Mouse (Mus musculus): ENCODE data around the gene Lrrc36. TPM values are rescaled to one million over a fixed set of nuclear protein-coding genes. Genes with fewer than 3 reads are reported as not detected.

The Lrrc36 gene
- 2.8 and 3.0 TPM in 2 replicates for polyA plus RNA-seq (2014; fragmentation: Nextera tagmentation; extraction: Ambion mirVana)

GRCm38 (mm10) chr8:105413391-105413790 is at the start of gene Lrrc36, which contains the start of gene Kctd19:
Lrrc36 (plus strand) TSS chr8:105413571.
Kctd19 (minus strand) TSS chr8:105413502.
- ATAC-seq (ENCODE audit: low FRiP score) = peak; percentile 77
- Histone ChIP-seq H3K9me3 (ENCODE audit: control insufficient read depth, low read length) (no peaks in the 10 kb centered on the region), H3K4me3 (ENCODE audit: low read depth, low read length) (peak within 1 kb of the TSS; percentile 25), H3K4me2 (replicated peaks; ENCODE audit: low read depth, low read length) (peak within 1 kb of the TSS; percentile 37), H3K4me1 (replicated peaks; ENCODE audit: control insufficient read depth, insufficient read depth, low read length) (no peaks in the 10 kb centered on the region), H3K27ac (ENCODE audit: low read depth, low read length) (no peak within 1 kb of the TSS), H3K27me3 (ENCODE audit: control insufficient read depth, insufficient read depth, low read length) (no peaks in the 10 kb centered on the region), H3K9ac (ENCODE audit: low read depth, low read length) (no peak within 1 kb of the TSS), H3K36me3 (ENCODE audit: control insufficient read depth, insufficient read depth, low read length) (no peaks in the 10 kb centered on the region)
- under 1% methylated on average over 34 of the region's 34 CpGs for WGBS
- peak; percentile 72 for DNase-seq (ENCODE audit: low spot score)

- H3K27me3 ChIP-seq (ENCODE audit: control insufficient read depth, insufficient read depth, low read length) = no peaks in the 10 kb centered on the region
- no peak overlapping the region for H3K9ac ChIP-seq (ENCODE audit: low read depth, low read length)
- WGBS = 67% methylated on average over 2 of the region's 2 CpGs
- no peak overlapping the region for H3K4me3 ChIP-seq (ENCODE audit: low read depth, low read length)
- no peaks in the 10 kb centered on the region for H3K4me1 ChIP-seq (replicated peaks; ENCODE audit: control insufficient read depth, insufficient read depth, low read length)
- DNase-seq (ENCODE audit: low spot score) (peak; percentile 40), ATAC-seq (ENCODE audit: low FRiP score) (no peak)
- no peak overlapping the region for H3K27ac ChIP-seq (ENCODE audit: low read depth, low read length)
- H3K4me2 ChIP-seq (replicated peaks; ENCODE audit: low read depth, low read length) = no peak overlapping the region
- no peaks in the 10 kb centered on the region for H3K36me3 ChIP-seq (ENCODE audit: control insufficient read depth, insufficient read depth, low read length)
- H3K9me3 ChIP-seq (ENCODE audit: control insufficient read depth, low read length) = no peaks in the 10 kb centered on the region
These were observed 46.3 kb upstream of the Lrrc36 start for GRCm38 (mm10) chr8:105367107-105367506.

GRCm38 (mm10) chr8:105372473-105372872 is 40.9 kb upstream of the Lrrc36 start:
- Histone ChIP-seq H3K9ac (ENCODE audit: low read depth, low read length) (no peak overlapping the region), H3K4me3 (ENCODE audit: low read depth, low read length) (no peak overlapping the region), H3K27ac (ENCODE audit: low read depth, low read length) (no peak overlapping the region), H3K27me3 (ENCODE audit: control insufficient read depth, insufficient read depth, low read length) (no peaks in the 10 kb centered on the region), H3K36me3 (ENCODE audit: control insufficient read depth, insufficient read depth, low read length) (no peaks in the 10 kb centered on the region), H3K4me2 (replicated peaks; ENCODE audit: low read depth, low read length) (no peak overlapping the region), H3K9me3 (ENCODE audit: control insufficient read depth, low read length) (0 out of 2 replicates have a peak, but pooled peaks cover 4% of the 10 kb centered on the region), H3K4me1 (replicated peaks; ENCODE audit: control insufficient read depth, insufficient read depth, low read length) (no peaks in the 10 kb centered on the region)
- 68% methylated on average over 9 of the region's 9 CpGs for WGBS
- ATAC-seq (ENCODE audit: low FRiP score) (no peak), DNase-seq (ENCODE audit: low spot score) (no peak)

GRCm38 (mm10) chr8:105373032-105373431 is 40.3 kb upstream of the Lrrc36 start, which contains the start of gene Plekhg4:
Plekhg4 (plus strand) TSS chr8:105373274.
- H3K4me2 ChIP-seq (replicated peaks; ENCODE audit: low read depth, low read length) = no peak within 1 kb of the TSS
- no peak within 1 kb of the TSS for H3K9ac ChIP-seq (ENCODE audit: low read depth, low read length)
- H3K4me3 ChIP-seq (ENCODE audit: low read depth, low read length) = no peak within 1 kb of the TSS
- no peak within 1 kb of the TSS for H3K27ac ChIP-seq (ENCODE audit: low read depth, low read length)
- H3K4me1 ChIP-seq (replicated peaks; ENCODE audit: control insufficient read depth, insufficient read depth, low read length) = no peaks in the 10 kb centered on the region
- DNase-seq (ENCODE audit: low spot score) = no peak
- no peaks in the 10 kb centered on the region for H3K36me3 ChIP-seq (ENCODE audit: control insufficient read depth, insufficient read depth, low read length)
- no peaks in the 10 kb centered on the region for H3K27me3 ChIP-seq (ENCODE audit: control insufficient read depth, insufficient read depth, low read length)
- WGBS = 48% methylated on average over 2 of the region's 2 CpGs
- H3K9me3 ChIP-seq (ENCODE audit: control insufficient read depth, low read length) = 0 out of 2 replicates have a peak, but pooled peaks cover 4% of the 10 kb centered on the region
- ATAC-seq (ENCODE audit: low FRiP score) = no peak

- no peaks in the 10 kb centered on the region for H3K36me3 ChIP-seq (ENCODE audit: control insufficient read depth, insufficient read depth, low read length)
- DNase-seq (ENCODE audit: low spot score) (peak; percentile 66), ATAC-seq (ENCODE audit: low FRiP score) (peak; percentile 32; the same call in 1 of the 2 replicates)
- no peak overlapping the region for H3K4me3 ChIP-seq (ENCODE audit: low read depth, low read length)
- H3K27ac ChIP-seq (ENCODE audit: low read depth, low read length) = no peak overlapping the region
- 26% methylated on average over 33 of the region's 33 CpGs for WGBS
- H3K9ac ChIP-seq (ENCODE audit: low read depth, low read length) = no peak overlapping the region
- H3K4me2 ChIP-seq (replicated peaks; ENCODE audit: low read depth, low read length) = peak overlapping the region; percentile 36
- no peaks in the 10 kb centered on the region for H3K4me1 ChIP-seq (replicated peaks; ENCODE audit: control insufficient read depth, insufficient read depth, low read length)
- no peaks in the 10 kb centered on the region for H3K27me3 ChIP-seq (ENCODE audit: control insufficient read depth, insufficient read depth, low read length)
- 0 out of 2 replicates have a peak, but pooled peaks cover 4% of the 10 kb centered on the region for H3K9me3 ChIP-seq (ENCODE audit: control insufficient read depth, low read length)
These were observed 38.8 kb upstream of the Lrrc36 start for GRCm38 (mm10) chr8:105374513-105374966.

GRCm38 (mm10) chr8:105378673-105379072 is 34.7 kb upstream of the Lrrc36 start:
- no peak for ATAC-seq (ENCODE audit: low FRiP score)

GRCm38 (mm10) chr8:105380308-105380707 is 33.1 kb upstream of the Lrrc36 start:
- Histone ChIP-seq H3K4me1 (replicated peaks; ENCODE audit: control insufficient read depth, insufficient read depth, low read length) (no peaks in the 10 kb centered on the region), H3K4me3 (ENCODE audit: low read depth, low read length) (no peak overlapping the region), H3K27me3 (ENCODE audit: control insufficient read depth, insufficient read depth, low read length) (no peaks in the 10 kb centered on the region), H3K27ac (ENCODE audit: low read depth, low read length) (no peak overlapping the region), H3K36me3 (ENCODE audit: control insufficient read depth, insufficient read depth, low read length) (no peaks in the 10 kb centered on the region), H3K4me2 (replicated peaks; ENCODE audit: low read depth, low read length) (no peak overlapping the region), H3K9me3 (ENCODE audit: control insufficient read depth, low read length) (no peaks in the 10 kb centered on the region), H3K9ac (ENCODE audit: low read depth, low read length) (no peak overlapping the region; the same call in 1 of the 2 replicates)
- WGBS = 88% methylated on average over 12 of the region's 12 CpGs
- no peak for DNase-seq (ENCODE audit: low spot score)
- no peak for ATAC-seq (ENCODE audit: low FRiP score)

More at GRCm38 (mm10) chr8:105378673-105379072, 34.7 kb upstream of the Lrrc36 start:
- Histone ChIP-seq H3K36me3 (ENCODE audit: control insufficient read depth, insufficient read depth, low read length) (no peaks in the 10 kb centered on the region), H3K4me3 (ENCODE audit: low read depth, low read length) (no peak overlapping the region), H3K27me3 (ENCODE audit: control insufficient read depth, insufficient read depth, low read length) (no peaks in the 10 kb centered on the region), H3K27ac (ENCODE audit: low read depth, low read length) (no peak overlapping the region), H3K4me2 (replicated peaks; ENCODE audit: low read depth, low read length) (no peak overlapping the region), H3K4me1 (replicated peaks; ENCODE audit: control insufficient read depth, insufficient read depth, low read length) (no peaks in the 10 kb centered on the region), H3K9ac (ENCODE audit: low read depth, low read length) (no peak overlapping the region), H3K9me3 (ENCODE audit: control insufficient read depth, low read length) (0 out of 2 replicates have a peak, but pooled peaks cover 4% of the 10 kb centered on the region)
- WGBS = 81% methylated on average over 19 of the region's 19 CpGs
- no peak for DNase-seq (ENCODE audit: low spot score)

- H3K9ac ChIP-seq (ENCODE audit: low read depth, low read length) = no peak overlapping the region
- H3K36me3 ChIP-seq (ENCODE audit: control insufficient read depth, insufficient read depth, low read length) = no peaks in the 10 kb centered on the region
- H3K4me1 ChIP-seq (replicated peaks; ENCODE audit: control insufficient read depth, insufficient read depth, low read length) = no peaks in the 10 kb centered on the region
- H3K9me3 ChIP-seq (ENCODE audit: control insufficient read depth, low read length) = no peaks in the 10 kb centered on the region
- H3K4me2 ChIP-seq (replicated peaks; ENCODE audit: low read depth, low read length) = no peak overlapping the region
- ATAC-seq (ENCODE audit: low FRiP score) (no peak), DNase-seq (ENCODE audit: low spot score) (no peak)
- no peak overlapping the region for H3K27ac ChIP-seq (ENCODE audit: low read depth, low read length)
- 97% methylated on average over 2 of the region's 2 CpGs for WGBS
- H3K27me3 ChIP-seq (ENCODE audit: control insufficient read depth, insufficient read depth, low read length) = no peaks in the 10 kb centered on the region
- H3K4me3 ChIP-seq (ENCODE audit: low read depth, low read length) = no peak overlapping the region
These were observed 29.3 kb upstream of the Lrrc36 start for GRCm38 (mm10) chr8:105384070-105384469.

- Histone ChIP-seq H3K9ac (ENCODE audit: low read depth, low read length) (no peak overlapping the region), H3K27me3 (ENCODE audit: control insufficient read depth, insufficient read depth, low read length) (no peaks in the 10 kb centered on the region), H3K4me1 (replicated peaks; ENCODE audit: control insufficient read depth, insufficient read depth, low read length) (no peaks in the 10 kb centered on the region), H3K4me3 (ENCODE audit: low read depth, low read length) (no peak overlapping the region), H3K4me2 (replicated peaks; ENCODE audit: low read depth, low read length) (no peak overlapping the region), H3K36me3 (ENCODE audit: control insufficient read depth, insufficient read depth, low read length) (no peaks in the 10 kb centered on the region), H3K27ac (ENCODE audit: low read depth, low read length) (no peak overlapping the region), H3K9me3 (ENCODE audit: control insufficient read depth, low read length) (no peaks in the 10 kb centered on the region)
- ATAC-seq (ENCODE audit: low FRiP score) (no peak), DNase-seq (ENCODE audit: low spot score) (no peak)
- WGBS = 74% methylated on average over 1 of the region's 1 CpGs
These were observed 26.2 kb upstream of the Lrrc36 start for GRCm38 (mm10) chr8:105387151-105387550.

Data from hindbrain, embryonic 11.5 days (tissue).